Mouse (Mus musculus) spleen, postnatal 36 days (tissue): ENCODE results near the gene Tkt.

Experiments
- DNase-seq, 2 experiments: peaks; one replicate each; pipeline ENCODE4 v3.0.0; 2022; ENCODE audit warnings: low spot score in 2 of 2, mixed read lengths in 1 of 2

Tkt gene

DNA sequence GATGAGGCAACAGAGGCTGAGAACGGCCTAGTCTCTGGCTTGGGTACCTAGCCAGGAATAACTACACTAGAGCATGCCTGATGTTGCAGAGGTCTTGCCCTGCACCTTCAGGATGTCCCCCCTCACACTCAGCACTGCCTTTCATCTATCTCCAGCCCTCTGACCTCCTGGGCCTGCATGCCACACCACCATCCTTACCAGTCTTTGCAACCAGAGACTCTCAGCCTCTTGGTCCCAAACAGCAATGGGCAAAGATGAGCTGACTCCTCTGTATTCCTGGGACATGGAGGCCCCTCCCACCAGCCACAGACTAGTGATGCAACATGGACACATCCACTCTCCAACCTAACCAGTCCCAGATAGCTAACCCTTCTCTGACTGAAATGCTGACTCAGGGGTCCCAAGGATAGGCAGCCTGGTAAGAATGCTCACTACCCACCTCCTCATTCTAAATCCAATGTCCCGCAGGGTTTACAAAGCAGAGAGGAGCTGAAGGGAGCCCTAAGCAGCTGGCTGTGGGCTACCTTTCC, 70.7 kb downstream of the Tkt start:
- no peak for DNase-seq

DNA sequence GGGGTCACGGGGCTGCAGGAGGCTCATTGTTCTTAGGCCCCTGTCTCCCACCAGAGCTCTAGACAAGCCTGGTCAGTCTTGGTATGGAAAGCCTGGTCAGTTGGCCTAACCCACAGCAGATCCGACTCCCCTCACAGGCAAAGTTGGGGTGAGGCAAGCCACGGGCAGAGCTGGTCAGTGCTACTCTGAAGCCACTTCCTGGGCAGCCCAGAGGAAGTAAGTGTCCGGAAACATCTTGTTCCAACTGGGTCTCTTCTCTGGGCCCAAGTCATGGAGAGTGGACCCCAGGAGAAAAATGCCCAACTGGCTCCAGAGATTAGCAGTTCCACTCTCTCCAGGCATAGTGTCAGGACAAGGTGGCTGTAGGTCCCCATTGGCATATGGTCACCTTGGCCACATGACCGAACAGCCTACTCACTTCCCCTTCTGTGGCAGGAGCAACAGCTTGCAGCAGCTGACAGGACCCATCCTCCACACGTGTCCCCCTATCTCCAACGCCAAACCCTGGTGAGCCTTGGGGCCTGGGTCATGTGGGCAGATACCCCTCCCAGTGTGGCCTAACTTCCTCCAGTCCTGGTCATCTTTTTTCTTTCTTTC, 71.9 kb downstream of the Tkt start:
- peak; percentile 51 to 54 for DNase-seq

DNA sequence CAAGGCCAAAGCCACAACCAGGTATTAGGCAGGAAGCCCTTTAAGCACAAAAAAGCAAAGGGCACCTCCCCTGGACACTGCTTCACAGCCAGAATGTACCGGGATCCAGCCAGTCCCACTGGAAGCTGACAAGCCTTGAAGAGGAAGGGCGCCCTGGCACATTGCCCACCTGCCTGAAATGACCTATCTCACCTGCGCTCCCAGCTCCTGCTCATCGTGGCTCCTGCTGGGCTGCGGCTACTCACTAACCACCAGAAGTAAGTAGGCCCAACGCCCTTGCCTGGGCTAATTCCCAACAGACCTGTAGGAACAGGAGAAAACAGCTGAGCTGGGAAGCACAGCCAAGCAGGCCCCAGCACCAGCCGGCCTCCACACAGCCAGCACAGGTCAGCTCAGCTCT, 74.0 kb downstream of the Tkt start:
- no peak for DNase-seq

- DNase-seq = no peak
Observed at GRCm38 (mm10) chr14:30622556-30622955, 74.4 kb downstream of the Tkt start.
